Mouse (Mus musculus): Measurements from ENCODE around the gene Usp21.

DNA sequence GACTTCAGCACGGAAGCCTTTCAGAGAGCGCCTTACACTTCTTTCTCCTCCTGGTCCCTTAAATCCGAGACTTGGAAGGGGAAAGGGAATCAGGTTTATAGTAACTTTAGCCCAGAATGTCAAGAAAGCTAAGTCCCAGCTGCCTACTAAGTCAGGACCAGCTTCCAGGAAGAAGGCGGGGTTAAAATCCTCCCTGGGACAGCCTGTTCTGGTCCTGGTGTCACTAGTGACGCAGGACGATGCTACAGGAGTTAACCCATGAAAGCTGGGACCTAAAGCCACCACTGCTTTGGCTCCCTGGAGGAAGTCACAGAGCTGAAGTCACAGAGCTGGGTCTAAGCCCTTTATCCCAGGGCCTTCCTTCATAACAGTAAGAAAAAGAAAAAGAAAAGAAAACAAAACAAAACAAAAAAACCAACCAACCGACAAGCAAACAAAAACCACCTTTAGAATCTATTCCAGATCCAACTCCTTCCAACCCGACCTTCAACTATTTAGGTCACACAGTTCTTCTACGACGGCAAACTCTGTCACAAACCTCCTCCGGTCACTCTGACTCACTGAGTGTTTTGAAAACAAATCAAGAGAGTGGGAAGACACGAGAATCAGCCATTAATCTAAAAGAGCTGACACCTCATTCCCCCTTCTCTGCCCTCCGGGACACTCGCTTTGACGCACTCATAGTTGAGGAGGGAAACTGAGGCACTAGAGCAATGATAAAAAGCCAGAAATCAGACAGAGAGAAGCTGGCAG, 47.6 kb downstream of the Usp21 start:
- no peak for TF ChIP-seq CTCF (IDR thresholded peaks at IDR 0.05; ENCODE audit: low read depth)
- peak; percentile 85 for TF ChIP-seq EP300 (IDR thresholded peaks at IDR 0.05; ENCODE audit: low read depth)
